Mouse (Mus musculus) forebrain, embryonic 11.5 days (tissue): Measurements from ENCODE around the gene Cops2. TPM values are rescaled to one million over a fixed set of nuclear protein-coding genes. Genes with fewer than 3 reads are reported as not detected.

Experiments used
- ATAC-seq: fragments of 200-750 bp; cut with Nextera tagmentation; replicated peaks from 2 replicates; pipeline ENCODE4 v1.8.0; 2017; ENCODE audit warnings: moderate TSS enrichment; ENCODE audit not compliant: low FRiP score
- DNase-seq: peaks from one replicate; pipeline ENCODE4 v3.0.0-alpha.2; 2017; ENCODE audit warnings: low spot score
- H3K27ac ChIP-seq: fragments of 300-500 bp; sonication (generic); 2 replicates; pipeline ENCODE4 v1.5.1; 2014; ENCODE audit warnings: low read depth, low read length
- H3K27me3 ChIP-seq: fragments of 300-500 bp; sonication (generic); 2 replicates; pipeline ENCODE4 v1.6.1; 2014; ENCODE audit warnings: mild to moderate bottlenecking, low read length, mixed read lengths; ENCODE audit not compliant: control insufficient read depth, insufficient read depth
- H3K36me3 ChIP-seq: fragments of 300-500 bp; sonication (generic); 2 replicates; pipeline ENCODE4 v1.6.1; 2014; ENCODE audit warnings: mild to moderate bottlenecking, low read length, moderate library complexity, mixed read lengths; ENCODE audit not compliant: control insufficient read depth, insufficient read depth
- H3K4me1 ChIP-seq: fragments of 300-500 bp; sonication (generic); replicated peaks from 2 replicates; pipeline ENCODE4 v1.6.1; 2014; ENCODE audit warnings: low read length, mixed read lengths; ENCODE audit not compliant: control insufficient read depth, insufficient read depth
- H3K4me2 ChIP-seq: fragments of 300-500 bp; sonication (generic); 2 replicates; pipeline ENCODE4 v1.6.1; 2014; ENCODE audit warnings: low read depth, mild to moderate bottlenecking, low read length, moderate library complexity, mixed read lengths; ENCODE audit not compliant: severe bottlenecking
- H3K4me3 ChIP-seq: fragments of 300-500 bp; sonication (generic); 2 replicates; pipeline ENCODE4 v1.5.1; 2014; ENCODE audit warnings: low read depth, low read length
- H3K9ac ChIP-seq: fragments of 300-500 bp; sonication (generic); 2 replicates; pipeline ENCODE4 v1.6.1; 2014; ENCODE audit warnings: low read length
- H3K9me3 ChIP-seq: fragments of 300-500 bp; sonication (generic); 2 replicates; pipeline ENCODE4 v1.6.1; 2016; ENCODE audit warnings: low read length, mixed read lengths; ENCODE audit not compliant: control insufficient read depth
- WGBS: fragments of 180-500 bp; shearing (Covaris S2); extraction: QIAGEN DNeasy Blood & Tissue Kit; methylation state at CpG from one replicate; pipeline ENCODE4 v1.1.7; 2014; 5-methylcytosine and 5-hydroxymethylcytosine counted together
- polyA plus RNA-seq: library from polyadenylated mRNA; unstranded; fragments of >200 nt; fragmentation: Nextera tagmentation; extraction: Ambion mirVana; gene quantifications from 2 replicates; pipeline ENCODE4 v1.2.1, GENCODE M21; 2014

Cops2 gene
- polyA plus RNA-seq, 1 experiment from 2014 or later = 102 TPM

DNA sequence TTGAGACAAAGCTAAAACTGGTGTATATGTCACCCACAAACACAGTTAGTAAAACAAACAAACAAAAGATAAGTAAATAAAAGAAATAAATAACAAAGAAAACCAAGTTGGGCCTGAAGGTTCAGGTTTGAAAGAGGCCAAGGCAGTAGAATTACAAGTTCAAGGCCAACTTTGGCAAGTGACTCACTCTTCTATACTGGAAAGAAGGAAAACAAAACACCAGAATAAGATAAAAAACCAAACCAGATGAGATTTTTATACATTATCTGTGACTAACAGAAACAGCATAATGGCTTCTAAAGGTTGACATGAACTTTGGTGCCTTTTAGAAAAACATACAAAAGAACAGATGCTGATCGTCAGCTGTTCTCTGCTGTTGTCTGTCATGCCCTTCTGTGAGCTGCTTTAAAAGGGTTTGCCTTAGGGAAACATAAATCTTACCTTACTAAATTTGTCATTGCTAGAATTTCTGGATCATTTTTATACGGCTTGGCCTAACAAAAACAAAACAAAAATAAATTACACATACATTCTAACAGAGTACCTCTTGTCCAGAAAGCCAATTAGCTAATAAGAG lies 20.1 kb downstream of the Cops2 start:
- H3K27me3 ChIP-seq = no peaks in the 10 kb centered on the region
- H3K4me3 ChIP-seq = no peak overlapping the region
- peaks cover 3% of the 10 kb centered on the region for H3K36me3 ChIP-seq
- H3K9me3 ChIP-seq = no peaks in the 10 kb centered on the region
- no peak overlapping the region for H3K9ac ChIP-seq
- DNase-seq (no peak), ATAC-seq (no peak)
- no peaks in the 10 kb centered on the region for H3K4me1 ChIP-seq
- no peak overlapping the region for H3K4me2 ChIP-seq
- no peak overlapping the region for H3K27ac ChIP-seq
- 94% methylated on average over 2 of the region's 2 CpGs for WGBS

DNA sequence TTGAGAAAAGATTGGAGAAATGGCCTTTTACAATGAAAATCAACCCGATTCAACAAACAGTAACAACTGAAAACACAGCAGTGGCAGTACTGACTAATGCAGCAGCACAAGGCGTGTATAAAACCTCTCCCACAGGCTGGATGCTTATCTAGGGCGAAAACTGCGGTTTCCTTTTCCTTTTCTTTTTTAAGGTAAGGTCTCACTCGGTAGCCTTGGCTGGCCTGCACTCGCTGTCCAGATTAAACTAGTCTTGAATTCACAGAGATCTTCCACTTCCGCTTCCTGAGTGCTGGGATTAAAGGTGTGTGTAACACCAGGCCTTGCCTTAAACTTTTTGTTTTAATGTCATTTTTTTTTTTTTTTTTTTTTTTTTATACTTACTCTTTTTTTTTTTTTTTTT lies 20.8 kb downstream of the Cops2 start:
- H3K4me2 ChIP-seq = no peak overlapping the region
- H3K27me3 ChIP-seq = no peaks in the 10 kb centered on the region
- H3K9ac ChIP-seq = no peak overlapping the region
- H3K36me3 ChIP-seq = peaks cover 7% of the 10 kb centered on the region
- no peaks in the 10 kb centered on the region for H3K9me3 ChIP-seq
- no peaks in the 10 kb centered on the region for H3K4me1 ChIP-seq
- 98% methylated on average over 7 of the region's 7 CpGs for WGBS
- no peak overlapping the region for H3K4me3 ChIP-seq
- DNase-seq (no peak), ATAC-seq (no peak)
- H3K27ac ChIP-seq = no peak overlapping the region

DNA sequence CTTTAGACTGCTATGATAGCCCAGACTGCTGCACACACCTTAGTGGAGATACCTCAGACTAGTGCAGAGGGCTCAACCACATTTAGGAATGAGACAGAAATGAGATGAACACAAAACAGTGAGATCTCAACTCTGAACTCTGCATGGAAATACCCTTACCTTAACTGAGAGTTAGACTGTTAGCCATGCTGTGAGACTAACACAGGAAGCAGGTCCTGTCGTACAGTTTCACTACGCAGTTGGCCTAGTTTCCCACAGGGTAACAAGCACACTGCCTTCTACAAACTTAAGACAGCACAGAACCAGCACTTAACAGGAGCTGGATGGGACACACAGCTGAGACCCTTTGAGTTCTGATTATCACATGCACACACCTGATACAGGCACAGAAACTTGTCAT lies 29.0 kb downstream of the Cops2 start:
- Histone ChIP-seq H3K27ac (no peak overlapping the region), H3K9ac (no peak overlapping the region), H3K27me3 (no peaks in the 10 kb centered on the region), H3K4me2 (no peak overlapping the region), H3K9me3 (no peaks in the 10 kb centered on the region), H3K4me3 (no peak overlapping the region), H3K36me3 (peaks cover 10% of the 10 kb centered on the region; the same call in 1 of the 2 replicates), H3K4me1 (no peaks in the 10 kb centered on the region)
- ATAC-seq = no peak
- WGBS = 99% methylated on average over 2 of the region's 2 CpGs
- DNase-seq = no peak

DNA sequence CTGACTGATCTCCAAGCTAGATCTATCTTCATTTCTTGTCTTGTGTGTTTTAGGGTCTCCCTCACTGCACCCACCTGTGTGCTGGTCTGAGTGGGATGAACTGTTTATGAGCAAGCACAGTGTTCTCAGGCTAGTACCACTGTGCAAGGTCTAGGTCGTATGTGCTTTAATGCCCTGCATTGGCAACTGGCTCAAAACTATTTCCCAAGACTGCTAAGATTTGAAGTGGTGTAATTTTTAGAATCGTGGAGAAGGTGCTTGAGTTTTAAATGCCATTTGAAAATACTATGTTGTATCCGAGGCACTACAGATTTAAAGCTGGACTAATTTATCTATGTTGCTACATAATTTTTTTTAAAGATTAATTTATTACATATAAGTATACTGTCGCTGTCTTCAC lies 31.0 kb downstream of the Cops2 start:
- Histone ChIP-seq H3K9me3 (no peaks in the 10 kb centered on the region), H3K4me2 (no peak overlapping the region), H3K4me1 (no peaks in the 10 kb centered on the region), H3K4me3 (no peak overlapping the region), H3K9ac (no peak overlapping the region), H3K27me3 (no peaks in the 10 kb centered on the region), H3K36me3 (peaks cover 5% of the 10 kb centered on the region; the same call in 1 of the 2 replicates), H3K27ac (no peak overlapping the region)
- DNase-seq = no peak
- ATAC-seq = no peak
- 86% methylated on average over 4 of the region's 4 CpGs for WGBS

DNA sequence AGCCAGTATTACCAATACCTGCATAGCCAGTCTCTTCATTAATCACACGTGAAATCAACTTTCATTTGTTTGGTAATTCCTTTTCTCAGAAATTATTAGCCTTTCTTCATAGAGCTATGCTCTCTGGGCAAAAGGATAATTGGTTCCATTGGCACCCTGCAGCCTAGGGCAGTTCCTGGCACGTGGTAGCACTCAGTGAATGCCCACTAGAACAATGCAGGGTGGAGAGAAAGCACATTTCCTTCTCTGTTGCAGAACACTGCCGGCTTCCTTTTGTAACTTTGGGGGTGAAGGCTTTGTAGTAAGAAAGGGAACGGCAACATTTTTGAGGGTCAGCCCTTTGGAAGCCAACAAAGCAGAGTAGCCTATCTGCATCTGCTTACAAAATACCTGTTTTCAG lies 32.7 kb downstream of the Cops2 start:
- DNase-seq (no peak), ATAC-seq (no peak)
- Histone ChIP-seq H3K9ac (no peak overlapping the region), H3K4me1 (no peaks in the 10 kb centered on the region), H3K9me3 (no peaks in the 10 kb centered on the region), H3K27ac (no peak overlapping the region), H3K4me2 (no peak overlapping the region), H3K4me3 (no peak overlapping the region), H3K36me3 (no peaks in the 10 kb centered on the region), H3K27me3 (no peaks in the 10 kb centered on the region)
- WGBS = 44% methylated on average over 4 of the region's 4 CpGs

DNA sequence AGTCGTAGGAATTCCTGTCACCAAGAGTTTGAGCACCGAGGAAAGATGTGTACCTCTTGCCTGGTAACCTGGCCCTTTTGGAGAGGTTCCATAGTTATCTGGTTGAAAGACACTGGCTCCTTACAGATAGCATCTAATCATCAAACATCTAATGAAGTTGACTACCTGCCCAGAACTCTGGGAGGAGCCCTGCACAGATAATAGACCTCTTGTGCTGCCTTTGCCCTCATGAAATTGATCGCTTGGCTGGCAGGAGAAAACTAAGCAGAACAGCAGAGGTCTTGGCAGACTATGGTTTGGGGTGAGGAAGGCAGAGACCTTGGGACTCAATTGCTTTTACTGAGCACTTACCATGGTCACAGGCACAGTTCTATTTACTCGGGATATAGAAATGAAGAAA lies 38.5 kb downstream of the Cops2 start:
- no peaks in the 10 kb centered on the region for H3K36me3 ChIP-seq

DNA sequence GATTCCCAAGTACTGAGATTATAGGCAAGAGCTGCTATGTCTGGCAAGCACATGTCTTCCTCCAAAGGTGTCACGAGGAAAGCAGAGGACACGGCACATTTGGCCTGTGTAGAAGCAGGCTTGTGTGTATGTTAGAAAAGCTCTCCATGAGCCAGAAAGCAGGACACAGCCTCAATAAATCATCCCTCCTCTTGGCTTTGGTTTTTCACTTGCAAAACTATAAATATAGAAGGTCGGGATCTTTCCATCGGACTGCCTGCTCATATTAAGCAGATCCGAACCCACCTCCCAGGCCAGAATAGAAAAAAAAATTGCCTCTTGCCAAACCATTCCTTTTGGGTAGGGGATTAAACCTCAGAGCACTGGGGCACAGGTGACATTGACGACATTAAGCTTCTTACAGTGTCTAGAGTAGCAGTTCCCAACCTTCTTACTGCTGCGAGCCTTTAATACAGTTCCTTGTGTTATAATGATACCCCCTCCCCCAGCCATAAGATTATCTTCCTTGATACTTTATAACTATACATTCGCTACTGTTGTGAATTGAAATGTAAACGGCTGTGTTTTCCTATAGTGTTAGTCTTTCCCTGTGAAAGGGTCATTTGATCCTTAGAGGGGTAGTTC lies 44.9 kb downstream of the Cops2 start:
- no peaks in the 10 kb centered on the region for H3K36me3 ChIP-seq
- no peak overlapping the region for H3K4me2 ChIP-seq
- no peaks in the 10 kb centered on the region for H3K9me3 ChIP-seq
- no peak overlapping the region for H3K27ac ChIP-seq
- H3K4me3 ChIP-seq = no peak overlapping the region
- 77% methylated on average over 9 of the region's 9 CpGs for WGBS
- ATAC-seq = no peak
- H3K9ac ChIP-seq = no peak overlapping the region
- no peaks in the 10 kb centered on the region for H3K27me3 ChIP-seq
- no peak for DNase-seq
- no peaks in the 10 kb centered on the region for H3K4me1 ChIP-seq

More for the DNA sequence above, 38.5 kb downstream of the Cops2 start:
- ATAC-seq = no peak
- WGBS = 86% methylated on average over 4 of the region's 4 CpGs
- no peak for DNase-seq
- no peak overlapping the region for H3K4me3 ChIP-seq
- H3K4me2 ChIP-seq = no peak overlapping the region
- no peak overlapping the region for H3K27ac ChIP-seq
- H3K4me1 ChIP-seq = no peaks in the 10 kb centered on the region
- H3K9me3 ChIP-seq = no peaks in the 10 kb centered on the region
- H3K27me3 ChIP-seq = no peaks in the 10 kb centered on the region
- H3K9ac ChIP-seq = no peak overlapping the region

DNA sequence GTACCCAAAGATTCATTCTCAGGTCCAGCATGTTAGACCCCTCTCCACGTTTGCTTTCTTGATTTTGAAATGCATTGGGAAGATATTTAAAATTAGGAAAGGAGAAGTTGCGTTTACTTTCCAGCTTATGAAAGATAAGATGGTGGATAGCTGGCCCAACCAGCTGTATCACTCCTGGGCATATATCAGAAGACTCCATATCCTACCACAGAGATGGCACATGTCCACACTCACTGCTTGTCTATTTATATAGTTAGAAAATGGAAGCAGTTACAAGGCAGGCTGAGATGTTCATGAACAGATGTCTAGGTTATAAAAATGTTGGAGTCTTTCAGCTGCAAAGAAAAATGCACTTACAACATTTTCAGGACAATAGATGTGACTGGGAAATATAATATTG lies 47.6 kb downstream of the Cops2 start:
- Histone ChIP-seq H3K4me2 (no peak overlapping the region), H3K9ac (no peak overlapping the region), H3K27me3 (no peaks in the 10 kb centered on the region), H3K9me3 (no peaks in the 10 kb centered on the region), H3K36me3 (no peaks in the 10 kb centered on the region), H3K4me3 (no peak overlapping the region), H3K27ac (no peak overlapping the region), H3K4me1 (no peaks in the 10 kb centered on the region)
- ATAC-seq (no peak), DNase-seq (no peak)
- WGBS = 83% methylated on average over 2 of the region's 2 CpGs

DNA sequence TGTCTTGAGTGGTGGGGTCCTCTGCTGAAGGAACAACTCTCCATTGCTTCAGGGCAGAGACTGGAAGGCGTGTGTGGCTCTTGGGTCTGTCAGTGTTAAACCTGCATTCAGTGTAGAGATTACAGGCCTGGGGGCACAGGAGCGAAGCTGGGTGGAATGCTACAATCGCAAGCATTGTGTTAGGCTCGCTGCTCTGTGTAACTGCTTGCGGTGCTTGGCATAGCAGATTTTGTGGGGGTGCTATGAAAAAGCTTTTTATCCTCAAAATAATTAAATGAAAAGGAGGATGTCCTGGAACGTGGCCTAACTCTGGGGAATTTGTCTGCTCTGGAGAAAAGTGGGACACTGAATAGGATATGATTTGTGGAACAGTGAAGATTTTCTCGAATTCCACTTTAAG lies 49.4 kb downstream of the Cops2 start:
- no peak overlapping the region for H3K4me3 ChIP-seq
- no peaks in the 10 kb centered on the region for H3K27me3 ChIP-seq
- ATAC-seq = no peak
- H3K9me3 ChIP-seq = no peaks in the 10 kb centered on the region
- no peak overlapping the region for H3K4me2 ChIP-seq
- no peaks in the 10 kb centered on the region for H3K4me1 ChIP-seq
- H3K9ac ChIP-seq = no peak overlapping the region
- no peak for DNase-seq
- 72% methylated on average over 7 of the region's 7 CpGs for WGBS
- H3K27ac ChIP-seq = no peak overlapping the region
- no peaks in the 10 kb centered on the region for H3K36me3 ChIP-seq
